Mouse (Mus musculus) liver, embryonic 11.5 days (tissue): ENCODE results near the gene Lypd5. TPM values are rescaled to one million over a fixed set of nuclear protein-coding genes. Genes with fewer than 3 reads are reported as not detected.

Source experiments
- ATAC-seq: fragments of 200-750 bp; cut with Nextera tagmentation; replicated peaks from 2 replicates; pipeline ENCODE4 v1.8.0; 2017; ENCODE audit warnings: moderate number of reproducible peaks, mild to moderate bottlenecking, moderate TSS enrichment, moderate library complexity; ENCODE audit not compliant: low FRiP score
- DNase-seq: peaks from one replicate; pipeline ENCODE4 v3.0.0-alpha.2; 2017; ENCODE audit warnings: low spot score
- H3K27ac ChIP-seq: fragments of 300-500 bp; sonication (generic); 2 replicates; pipeline ENCODE4 v1.5.1; 2014; ENCODE audit warnings: mild to moderate bottlenecking, low read depth, low read length, control low read depth
- H3K27me3 ChIP-seq: fragments of 300-500 bp; sonication (generic); replicated peaks from 2 replicates; pipeline ENCODE4 v1.6.1; 2014; ENCODE audit warnings: low read length, mixed read lengths; ENCODE audit not compliant: control insufficient read depth, insufficient read depth
- H3K36me3 ChIP-seq: fragments of 300-500 bp; sonication (generic); 2 replicates; pipeline ENCODE4 v1.6.1; 2014; ENCODE audit warnings: mild to moderate bottlenecking, low read length, moderate library complexity, mixed read lengths; ENCODE audit not compliant: control insufficient read depth, insufficient read depth
- H3K4me1 ChIP-seq: fragments of 300-500 bp; sonication (generic); replicated peaks from 2 replicates; pipeline ENCODE4 v1.6.1; 2014; ENCODE audit warnings: low read length, mixed read lengths; ENCODE audit not compliant: control insufficient read depth, insufficient read depth
- H3K4me2 ChIP-seq: fragments of 300-500 bp; sonication (generic); 2 replicates; pipeline ENCODE4 v1.6.1; 2014; ENCODE audit warnings: mild to moderate bottlenecking, control low read depth, moderate library complexity
- H3K4me3 ChIP-seq: fragments of 300-500 bp; sonication (generic); 2 replicates; pipeline ENCODE4 v1.5.1; 2014; ENCODE audit warnings: low read depth, low read length, control low read depth
- H3K9ac ChIP-seq: fragments of 300-500 bp; sonication (generic); 2 replicates; pipeline ENCODE4 v1.6.1; 2014; ENCODE audit warnings: low read depth, low read length, control low read depth
- H3K9me3 ChIP-seq: fragments of 300-500 bp; sonication (generic); 2 replicates; pipeline ENCODE4 v1.6.1; 2016; ENCODE audit warnings: low read length, inconsistent platforms, mixed read lengths; ENCODE audit not compliant: control insufficient read depth
- WGBS: fragments of 180-500 bp; shearing (Covaris S2); extraction: QIAGEN DNeasy Blood & Tissue Kit; methylation state at CpG from one replicate; pipeline ENCODE4 v1.1.7; 2014; 5-methylcytosine and 5-hydroxymethylcytosine counted together
- polyA plus RNA-seq: library from polyadenylated mRNA; unstranded; fragments of >200 nt; fragmentation: Nextera tagmentation; extraction: Ambion mirVana; gene quantifications from 2 replicates; pipeline ENCODE4 v1.2.1, GENCODE M21; 2014

The Lypd5 gene
- polyA plus RNA-seq, 1 experiment from 2014 or later, result not detected

- H3K27ac ChIP-seq, result peak overlapping the region; percentile 90
- H3K27me3 ChIP-seq, result no peaks in the 10 kb centered on the region
- ATAC-seq, result peak; percentile 81
Measured at GRCm38 (mm10) chr7:24384070-24384469, 35.1 kb downstream of the Lypd5 start.

GRCm38 (mm10) chr7:24384827-24385226 is 35.8 kb downstream of the Lypd5 start:
- Histone ChIP-seq H3K27me3 (no peaks in the 10 kb centered on the region), H3K4me3 (no peak overlapping the region), H3K9ac (0 out of 2 replicates have a peak overlapping the region, but pooled peaks have one; percentile 30), H3K9me3 (no peaks in the 10 kb centered on the region), H3K27ac (peak overlapping the region; percentile 90), H3K4me2 (peak overlapping the region; percentile 42), H3K36me3 (peaks cover 19% of the 10 kb centered on the region), H3K4me1 (peaks cover 42% of the 10 kb centered on the region)
- WGBS, result 15% methylated on average over 11 of the region's 11 CpGs
- peak; percentile 79 for DNase-seq
- ATAC-seq, result 0 out of 2 replicates have a peak, but pooled peaks have one; percentile 19

More at GRCm38 (mm10) chr7:24384070-24384469, 35.1 kb downstream of the Lypd5 start:
- H3K4me1 ChIP-seq, result peaks cover 43% of the 10 kb centered on the region
- H3K9me3 ChIP-seq, result no peaks in the 10 kb centered on the region
- no peak for DNase-seq
- WGBS, result 38% methylated on average over 6 of the region's 6 CpGs
- peaks cover 25% of the 10 kb centered on the region for H3K36me3 ChIP-seq
- peak overlapping the region; percentile 30 for H3K4me2 ChIP-seq
- H3K9ac ChIP-seq, result peak overlapping the region; percentile 56; the same call in 1 of the 2 replicates
- H3K4me3 ChIP-seq, result 0 out of 2 replicates have a peak overlapping the region, but pooled peaks have one; percentile 10

GRCm38 (mm10) chr7:24387059-24387556 is 38.1 kb downstream of the Lypd5 start:
- no peak for DNase-seq
- Histone ChIP-seq H3K4me2 (no peak overlapping the region; the same call in 1 of the 2 replicates), H3K4me3 (no peak overlapping the region), H3K9ac (no peak overlapping the region), H3K9me3 (no peaks in the 10 kb centered on the region), H3K4me1 (peaks cover 35% of the 10 kb centered on the region), H3K27me3 (no peaks in the 10 kb centered on the region), H3K36me3 (peaks cover 8% of the 10 kb centered on the region), H3K27ac (peak overlapping the region; percentile 43)
- no peak for ATAC-seq
- WGBS, result 51% methylated on average over 10 of the region's 10 CpGs

- WGBS, result 48% methylated on average over 13 of the region's 13 CpGs
- H3K4me3 ChIP-seq, result no peak overlapping the region
- no peaks in the 10 kb centered on the region; the same call in 1 of the 2 replicates for H3K9me3 ChIP-seq
- H3K27me3 ChIP-seq, result no peaks in the 10 kb centered on the region
- peaks cover 26% of the 10 kb centered on the region for H3K4me1 ChIP-seq
- H3K27ac ChIP-seq, result no peak overlapping the region
- no peak for ATAC-seq
- H3K36me3 ChIP-seq, result no peaks in the 10 kb centered on the region
- DNase-seq, result no peak
- no peak overlapping the region for H3K9ac ChIP-seq
- no peak overlapping the region for H3K4me2 ChIP-seq
Measured at GRCm38 (mm10) chr7:24389516-24390187, 40.7 kb downstream of the Lypd5 start.

- Histone ChIP-seq H3K4me3 (no peak overlapping the region), H3K4me2 (no peak overlapping the region), H3K9ac (no peak overlapping the region), H3K27ac (no peak overlapping the region), H3K27me3 (no peaks in the 10 kb centered on the region), H3K9me3 (no peaks in the 10 kb centered on the region; the same call in 1 of the 2 replicates), H3K36me3 (no peaks in the 10 kb centered on the region), H3K4me1 (peaks cover 35% of the 10 kb centered on the region)
- DNase-seq, result no peak
- 65% methylated on average over 7 of the region's 7 CpGs for WGBS
- no peak for ATAC-seq
Measured at GRCm38 (mm10) chr7:24390512-24390911, 41.5 kb downstream of the Lypd5 start.

- WGBS, result 26% methylated on average over 5 of the region's 5 CpGs
- Histone ChIP-seq H3K27me3 (no peaks in the 10 kb centered on the region), H3K4me2 (no peak overlapping the region), H3K27ac (no peak overlapping the region), H3K4me3 (no peak overlapping the region), H3K4me1 (peaks cover 39% of the 10 kb centered on the region), H3K9ac (no peak overlapping the region), H3K9me3 (no peaks in the 10 kb centered on the region; the same call in 1 of the 2 replicates), H3K36me3 (no peaks in the 10 kb centered on the region)
- ATAC-seq (no peak), DNase-seq (no peak)
Measured at GRCm38 (mm10) chr7:24391077-24391476, 42.1 kb downstream of the Lypd5 start.

GRCm38 (mm10) chr7:24391687-24392086 is 42.7 kb downstream of the Lypd5 start:
- DNase-seq, result no peak
- H3K4me1 ChIP-seq, result peaks cover 45% of the 10 kb centered on the region
- no peak for ATAC-seq

GRCm38 (mm10) chr7:24394054-24394453 is 45.1 kb downstream of the Lypd5 start:
- H3K4me1 ChIP-seq, result peaks cover 53% of the 10 kb centered on the region
- H3K9ac ChIP-seq, result peak overlapping the region; percentile 52; the same call in 1 of the 2 replicates
- WGBS, result 55% methylated on average over 2 of the region's 3 CpGs
- no peaks in the 10 kb centered on the region for H3K27me3 ChIP-seq
- no peaks in the 10 kb centered on the region; the same call in 1 of the 2 replicates for H3K9me3 ChIP-seq
- DNase-seq, result no peak
- no peaks in the 10 kb centered on the region for H3K36me3 ChIP-seq
- peak overlapping the region; percentile 55 for H3K4me2 ChIP-seq
- no peak overlapping the region for H3K4me3 ChIP-seq
- peak overlapping the region; percentile 87 for H3K27ac ChIP-seq
- ATAC-seq, result peak; percentile 48; the same call in 1 of the 2 replicates

More at GRCm38 (mm10) chr7:24391687-24392086, 42.7 kb downstream of the Lypd5 start:
- Histone ChIP-seq H3K9ac (no peak overlapping the region), H3K27me3 (no peaks in the 10 kb centered on the region), H3K27ac (no peak overlapping the region), H3K4me2 (no peak overlapping the region), H3K9me3 (no peaks in the 10 kb centered on the region; the same call in 1 of the 2 replicates), H3K4me3 (no peak overlapping the region), H3K36me3 (no peaks in the 10 kb centered on the region)
- 68% methylated on average over 2 of the region's 2 CpGs for WGBS
